Mouse (Mus musculus) embryonic fibroblast, embryonic 13.5 days (primary cell): Measurements from ENCODE around the gene Sprr2j-ps.

Experiments used
- CTCF ChIP-seq: IDR thresholded peaks from 2 replicates; pipeline ENCODE4 v1.5.1; 2011; ENCODE audit warnings: mild to moderate bottlenecking, control low read depth, low read length, moderate library complexity, borderline replicate concordance; ENCODE audit not compliant: insufficient read depth
- POLR2A ChIP-seq: IDR thresholded peaks from 2 replicates; pipeline ENCODE4 v1.6.1; 2011; ENCODE audit warnings: low read depth, mild to moderate bottlenecking, control low read depth, low read length, moderate library complexity

DNA sequence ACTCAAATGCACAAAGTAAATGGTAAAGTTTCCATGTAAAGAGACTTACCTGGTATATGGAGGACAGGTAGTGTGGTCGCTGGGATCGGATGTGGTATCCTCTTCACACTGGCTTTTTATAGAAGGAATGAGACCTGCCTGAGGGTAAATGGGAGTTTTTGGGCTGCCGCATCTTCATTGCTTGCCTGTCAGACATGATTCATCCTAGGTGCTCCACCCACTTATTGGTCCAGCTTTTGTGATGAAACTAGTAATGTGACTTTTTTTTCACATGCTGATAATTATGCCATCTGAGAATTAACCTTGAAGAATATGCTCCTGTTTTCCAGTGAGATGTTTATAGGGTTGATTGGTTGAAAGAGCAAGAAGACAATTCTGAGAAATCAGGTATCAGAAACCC, 20.8 kb downstream of the Sprr2j-ps start, which contains the start of gene Sprr1b:
- TF ChIP-seq CTCF = no peak
- TF ChIP-seq POLR2A = no peak
